Mouse (Mus musculus): ENCODE measurements around the gene Vmn2r46.
"Not testable (repeated sequence)": the region's sequence is repeated elsewhere in the genome, so short reads cannot be mapped to it uniquely, and the experiment has no call there.

DNA sequence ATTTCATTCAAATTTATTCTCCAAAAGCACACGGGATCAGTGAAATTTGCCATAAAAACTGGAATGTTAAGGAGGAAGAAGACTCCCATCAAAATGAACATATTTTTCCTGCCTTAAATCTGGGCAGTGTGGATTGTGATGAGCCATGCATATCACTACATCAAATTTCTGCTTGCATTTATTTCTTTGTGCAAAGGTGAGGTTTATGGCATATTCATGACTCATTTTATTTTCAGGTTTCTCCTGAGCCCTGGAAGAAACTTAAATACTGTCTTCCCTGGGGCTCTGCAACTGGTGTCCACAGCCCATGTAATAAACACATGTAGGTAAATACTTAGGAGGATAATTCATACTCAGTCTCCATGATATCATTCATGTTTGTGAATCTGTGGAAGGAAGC lies at the start of gene Vmn2r46:
- not testable (repeated sequence) for TF ChIP-seq GATA1 (IDR thresholded peaks at IDR 0.05; ENCODE audit: borderline replicate concordance, low read length); CTCF (IDR thresholded peaks at IDR 0.05; ENCODE audit: low read depth, low read length); TAL1 (conservative IDR thresholded peaks at IDR 0.05; ENCODE audit: low read depth, low read length); GATA2 (IDR thresholded peaks at IDR 0.05; ENCODE audit: borderline replicate concordance, low read depth, low read length); POLR2AphosphoS5 (IDR thresholded peaks at IDR 0.05; ENCODE audit: insufficient replicate concordance, low read depth, low read length)

All from G1E (cell line).